Mouse (Mus musculus) cerebellum, adult (tissue): ENCODE measurements around the gene Gm17349.
"Not testable (repeated sequence)": the region's sequence is repeated elsewhere in the genome, so short reads cannot be mapped to it uniquely, and the experiment has no call there.

Experiments
- ATAC-seq: cut with Nextera tagmentation; 2 replicates; pipeline ENCODE4 v1.9.2; 2017; ENCODE audit warnings: mild to moderate bottlenecking, moderate library complexity, mixed read lengths; ENCODE audit not compliant: insufficient number of reproducible peaks, low FRiP score, low TSS enrichment

Gm17349 gene

DNA sequence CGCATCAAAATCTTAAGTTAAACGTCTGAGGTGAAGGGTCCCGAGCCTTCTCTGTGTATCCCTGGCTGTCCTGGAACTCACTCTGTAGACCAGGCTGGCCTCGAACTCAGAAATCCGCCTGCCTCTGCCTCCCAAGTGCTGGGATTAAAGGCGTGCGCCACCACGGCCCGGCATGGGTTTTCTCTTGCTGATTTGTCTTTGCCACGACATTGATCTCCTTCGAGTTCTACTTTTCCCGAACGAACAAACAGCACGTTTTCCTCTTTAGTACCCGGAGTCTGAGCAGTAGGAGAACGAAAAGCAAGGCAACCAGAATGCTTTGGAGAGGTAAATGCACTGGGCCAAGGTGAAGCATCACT is 3.7 kb downstream of the Gm17349 start:
- not testable (repeated sequence) for ATAC-seq

DNA sequence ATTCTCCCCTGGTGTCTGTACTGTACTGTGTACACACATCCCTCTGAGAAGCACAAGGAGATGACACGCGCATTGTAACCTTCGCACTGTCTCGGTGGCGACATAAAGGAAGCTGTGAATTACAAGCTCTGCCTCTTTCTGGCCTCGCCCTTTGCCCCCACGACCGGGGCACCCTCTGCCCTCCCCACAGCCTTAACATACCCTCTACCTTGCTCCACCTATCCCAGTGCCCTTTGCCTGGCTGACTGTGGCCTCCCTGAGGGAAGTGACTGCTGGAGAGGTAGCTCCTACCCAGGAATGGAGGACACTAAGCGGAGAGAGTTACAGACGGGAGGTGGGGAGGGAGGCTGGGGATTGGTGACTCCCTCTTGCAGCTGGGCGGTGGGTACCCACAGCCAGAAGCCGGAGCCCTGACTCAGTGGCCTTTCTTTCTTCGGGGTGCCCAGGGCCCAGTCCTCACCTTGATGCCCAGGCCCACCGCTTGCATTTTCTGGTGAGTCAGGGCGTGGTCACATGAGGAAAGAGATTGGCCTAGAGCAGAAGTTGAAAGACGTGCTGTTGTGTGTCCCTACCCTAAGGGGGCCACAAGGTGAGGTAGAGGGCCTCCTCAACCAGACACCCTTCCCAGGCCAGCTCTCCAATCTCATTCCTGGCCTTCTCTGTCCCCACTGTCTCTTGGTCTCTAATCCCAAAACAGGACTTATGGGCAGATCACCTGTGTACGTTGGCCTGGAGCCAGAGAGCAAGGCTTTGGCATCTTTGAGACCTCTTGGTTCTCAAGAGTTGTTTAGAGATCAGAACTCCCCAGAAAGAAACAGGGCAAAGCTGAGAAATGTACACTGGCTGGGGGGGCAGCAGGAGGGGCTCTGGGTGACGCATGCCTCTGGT is 4.8 kb downstream of the Gm17349 start:
- no peak for ATAC-seq

DNA sequence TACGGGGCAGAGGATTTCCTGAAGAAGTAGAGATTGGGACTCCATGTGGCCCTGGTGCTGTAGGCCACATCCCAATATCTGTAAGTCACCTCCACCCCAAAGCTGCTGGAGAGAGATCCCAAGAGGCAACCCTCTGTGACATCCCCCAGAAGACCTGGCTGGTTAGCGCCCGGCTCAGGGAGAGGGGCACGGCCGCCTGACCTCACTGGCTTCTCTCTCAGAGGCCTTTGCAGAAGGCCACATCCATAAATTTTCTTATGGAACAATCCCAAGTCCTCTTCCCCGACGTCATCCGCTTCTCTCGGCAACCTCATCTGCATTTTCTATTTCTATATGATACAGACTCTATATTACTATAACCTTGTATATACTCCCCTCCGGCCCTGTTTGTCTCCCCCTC is 5.6 kb downstream of the Gm17349 start:
- ATAC-seq = no peak

DNA sequence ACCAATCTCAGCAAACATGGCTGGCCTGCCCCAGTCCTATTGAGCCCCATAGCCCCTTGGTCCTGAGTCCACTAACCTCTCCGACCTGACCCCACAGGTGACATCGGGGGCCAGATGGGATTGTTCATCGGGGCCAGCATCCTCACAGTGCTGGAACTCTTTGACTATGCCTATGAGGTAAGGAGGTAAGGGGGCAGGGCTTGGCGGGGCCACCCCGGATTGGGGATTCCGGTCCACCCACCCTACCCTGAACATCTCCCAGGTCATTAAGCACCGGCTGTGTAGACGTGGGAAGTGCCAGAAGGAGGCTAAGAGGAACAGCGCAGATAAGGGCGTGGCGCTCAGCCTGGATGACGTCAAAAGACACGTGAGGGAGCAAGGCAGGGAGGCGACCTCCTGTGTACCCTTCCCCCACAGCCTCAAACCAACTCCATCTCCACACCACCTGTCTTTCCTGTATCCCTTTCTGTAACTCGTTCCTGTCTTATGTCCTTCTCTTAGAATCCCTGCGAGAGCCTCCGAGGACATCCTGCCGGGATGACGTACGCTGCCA is 6.7 kb downstream of the Gm17349 start:
- ATAC-seq = no peak

DNA sequence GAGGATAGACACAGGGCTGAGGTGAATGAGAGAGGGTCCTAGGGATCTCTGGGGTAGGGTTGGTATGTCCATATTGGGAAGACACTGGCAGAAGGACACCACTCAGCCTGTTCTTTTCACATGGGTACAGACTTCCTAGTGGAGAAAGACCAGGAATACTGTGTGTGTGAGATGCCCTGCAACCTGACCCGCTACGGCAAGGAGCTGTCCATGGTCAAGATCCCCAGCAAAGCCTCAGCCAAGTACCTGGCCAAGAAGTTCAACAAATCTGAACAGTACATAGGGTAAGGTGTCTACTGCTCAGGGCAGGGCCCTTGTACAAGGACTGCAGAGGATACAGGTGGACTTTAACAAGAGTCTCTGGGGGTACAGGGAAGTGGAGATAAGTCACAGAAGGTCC is 8.0 kb downstream of the Gm17349 start:
- ATAC-seq = no peak

DNA sequence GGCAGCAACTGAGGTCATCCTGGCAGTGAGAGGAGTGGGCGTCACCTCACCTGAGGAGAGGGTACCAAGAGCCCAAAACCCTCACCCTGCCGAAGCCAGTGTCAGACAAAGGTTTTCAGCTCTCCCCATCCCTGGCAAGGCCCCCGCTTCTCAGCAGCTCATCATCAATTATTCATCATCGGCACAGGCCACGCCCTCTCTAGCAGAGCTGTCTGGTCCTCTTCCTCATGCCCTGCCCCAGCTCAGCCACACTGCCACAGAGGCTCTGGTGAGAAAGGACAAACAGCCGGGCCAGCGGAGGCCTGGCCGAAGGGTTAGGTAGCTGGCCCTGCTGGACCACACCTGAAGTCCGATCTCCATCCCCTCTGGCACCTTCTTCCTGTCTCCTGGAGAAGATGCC is 13.3 kb downstream of the Gm17349 start:
- no peak for ATAC-seq

DNA sequence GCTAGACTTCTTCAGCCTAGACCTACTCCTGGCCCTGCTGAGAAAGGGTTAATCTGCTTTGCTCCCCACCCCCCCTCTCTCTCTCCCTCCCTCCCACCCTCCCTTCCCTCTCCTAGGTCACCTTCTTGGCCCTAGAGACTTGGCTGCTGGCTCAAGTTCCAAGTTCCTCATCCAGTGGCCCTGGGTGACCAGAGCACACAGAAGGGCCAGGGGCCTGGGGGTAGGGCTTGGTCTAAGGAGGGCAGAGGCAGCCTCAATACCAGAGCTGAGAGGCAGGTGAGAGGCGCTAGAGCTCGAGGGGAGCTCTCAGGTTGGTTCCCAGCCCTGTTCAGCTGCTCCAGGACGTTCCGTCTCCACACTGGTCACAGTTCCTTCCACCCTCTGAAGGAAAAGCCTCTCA is 14.4 kb downstream of the Gm17349 start:
- ATAC-seq = no peak

DNA sequence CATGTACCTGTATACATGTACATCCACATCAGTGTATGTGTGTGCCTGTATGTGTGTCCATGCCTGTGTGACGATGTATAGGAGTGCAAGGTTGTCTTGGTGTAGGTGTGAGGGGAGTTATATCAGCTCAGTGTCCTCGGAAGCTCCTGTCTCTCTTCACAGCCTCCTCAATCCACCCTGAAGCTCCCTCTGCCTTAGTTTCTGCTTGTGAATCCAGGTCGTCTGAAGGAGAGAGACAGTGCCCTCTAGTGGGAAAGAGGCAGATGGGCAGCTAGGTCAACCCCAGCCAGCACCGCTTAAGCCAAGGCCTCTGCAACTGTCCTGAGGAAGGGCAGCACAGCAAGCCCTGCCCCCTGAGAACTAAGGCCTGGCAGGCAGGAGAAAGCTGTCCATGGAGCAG is 16.6 kb downstream of the Gm17349 start:
- peak; percentile 75; the same call in 1 of the 2 replicates for ATAC-seq

DNA sequence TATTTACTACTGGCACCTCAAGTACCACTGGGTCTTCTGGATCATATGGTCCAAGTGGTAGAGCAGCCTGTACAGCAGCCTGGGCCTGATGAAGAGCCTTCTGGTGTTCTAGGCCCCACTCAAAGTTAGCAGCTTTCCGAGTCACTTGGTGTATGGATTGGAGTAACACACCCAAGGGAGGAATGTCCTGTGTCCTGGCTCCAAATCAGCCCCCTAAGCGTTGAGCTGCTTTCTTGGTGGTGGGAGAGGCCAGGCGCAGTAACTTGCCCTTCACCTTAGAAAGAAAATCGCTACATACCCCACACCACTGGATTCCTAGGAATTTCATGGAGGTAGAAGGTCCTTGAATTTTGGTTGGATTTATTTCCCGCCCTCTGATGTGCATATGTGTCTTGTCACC is 21.1 kb downstream of the Gm17349 start:
- ATAC-seq = no peak

DNA sequence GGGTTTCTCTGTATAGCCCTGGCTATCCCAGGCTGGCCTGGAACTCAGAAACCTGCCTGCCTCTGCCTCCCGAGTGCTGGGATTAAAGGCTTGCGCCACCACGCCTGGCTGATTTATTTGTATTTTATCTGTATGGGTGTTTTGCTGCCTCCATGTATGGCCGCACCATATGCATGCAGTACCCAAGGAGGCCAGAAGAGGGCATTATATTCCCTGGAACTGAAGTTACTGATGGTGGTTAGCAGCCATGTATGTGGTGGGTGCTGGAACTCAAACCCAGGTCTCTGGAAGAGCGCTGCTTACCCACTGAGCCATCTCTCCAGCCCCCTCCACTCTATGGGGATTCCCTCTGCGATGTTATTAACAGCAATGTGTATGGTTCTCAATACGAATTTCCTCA is 22.4 kb downstream of the Gm17349 start:
- no peak for ATAC-seq

DNA sequence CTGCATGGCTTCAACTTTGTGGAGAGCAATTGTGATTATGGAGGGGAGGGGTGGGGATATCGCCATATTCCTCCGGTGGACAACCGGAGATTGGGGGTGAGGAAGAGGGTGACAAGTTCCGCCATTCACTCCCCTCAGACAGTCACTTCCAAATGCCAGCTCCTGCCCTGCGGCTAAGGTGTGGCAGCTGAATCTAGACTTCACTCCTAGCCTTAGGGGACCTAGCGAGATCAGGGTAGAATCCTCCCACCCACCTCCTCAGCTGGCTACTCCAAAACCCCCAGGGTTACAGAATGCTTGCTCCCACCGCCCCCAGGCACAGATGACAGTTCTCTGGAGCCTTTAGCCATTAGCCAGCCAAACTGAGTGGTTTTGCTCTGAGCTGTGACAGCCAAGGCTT is 26.3 kb downstream of the Gm17349 start:
- ATAC-seq = no peak

DNA sequence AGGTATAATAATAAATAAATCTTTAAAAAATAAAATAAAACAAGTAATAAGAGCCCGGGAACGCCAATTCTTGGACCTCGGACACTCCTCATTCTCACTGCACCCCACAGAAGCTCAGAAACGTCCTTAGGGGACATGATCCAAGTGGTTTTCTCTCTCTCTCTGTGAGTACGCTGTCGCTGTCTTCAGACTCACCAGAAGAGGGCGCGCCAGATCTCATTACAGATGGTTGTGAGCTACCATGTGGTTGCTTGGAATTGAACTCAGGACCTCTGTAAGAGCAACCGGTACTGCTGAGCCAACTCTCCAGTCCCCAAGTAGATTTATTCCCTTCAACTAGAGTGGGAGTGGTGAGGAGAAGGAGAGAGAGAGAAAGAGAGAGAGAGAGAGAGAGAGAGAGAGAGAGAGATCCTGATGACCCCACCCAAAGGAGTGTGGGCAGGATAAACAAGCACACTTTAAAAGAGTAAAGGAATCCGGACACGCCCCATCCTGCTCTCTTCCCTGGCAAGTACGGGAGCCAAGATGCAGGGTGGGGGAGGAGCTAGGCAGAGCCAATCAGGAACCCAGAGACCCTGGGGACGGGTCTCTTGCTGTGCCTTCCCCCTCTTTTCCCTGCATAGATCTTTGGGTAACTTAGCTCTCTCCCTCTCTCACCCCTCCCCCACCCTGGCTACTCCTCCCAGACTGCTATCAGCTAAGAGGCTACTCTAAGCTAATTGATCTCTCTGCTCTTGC is 27.1 kb downstream of the Gm17349 start:
- no peak for ATAC-seq

DNA sequence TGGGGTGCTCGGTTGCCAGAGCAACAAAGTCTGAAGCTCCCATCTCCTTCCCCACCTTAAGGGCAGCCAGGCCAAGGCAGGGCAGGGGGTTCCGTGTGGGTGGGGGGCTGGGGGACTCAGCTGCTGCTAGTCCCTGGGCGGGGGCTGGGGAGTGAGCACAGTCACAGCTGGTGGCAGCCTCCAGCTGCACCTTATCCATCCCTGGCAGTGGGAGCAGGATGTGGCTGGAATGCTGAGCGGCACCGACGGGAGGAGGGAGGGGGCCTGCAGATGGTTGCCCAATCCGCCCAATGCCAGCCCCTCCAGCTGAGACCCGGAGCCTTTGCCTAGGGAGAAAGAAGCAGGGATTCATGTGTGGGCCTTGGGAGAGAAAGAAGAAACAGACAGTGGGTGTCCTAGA is 28.2 kb downstream of the Gm17349 start:
- ATAC-seq = no peak

DNA sequence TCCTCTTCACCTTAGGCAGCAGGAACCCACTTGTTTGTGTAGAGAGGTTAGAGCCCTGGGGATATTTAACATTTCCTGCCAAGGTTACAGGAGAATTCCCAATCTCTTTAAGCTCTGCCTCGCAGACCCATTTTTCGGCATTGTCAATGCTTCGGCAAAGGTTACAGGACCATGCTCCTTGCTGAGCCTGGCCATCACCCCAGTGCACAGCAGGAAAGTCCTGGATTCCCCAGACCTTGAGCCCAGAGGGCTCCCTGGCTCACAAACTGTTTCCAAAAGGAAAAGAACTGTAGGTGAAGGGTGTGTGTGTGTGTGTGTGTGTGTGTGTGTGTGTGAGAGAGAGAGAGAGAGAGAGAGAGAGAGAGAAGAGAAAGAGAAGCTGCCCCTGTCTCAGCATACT is 30.4 kb downstream of the Gm17349 start:
- ATAC-seq = no peak

DNA sequence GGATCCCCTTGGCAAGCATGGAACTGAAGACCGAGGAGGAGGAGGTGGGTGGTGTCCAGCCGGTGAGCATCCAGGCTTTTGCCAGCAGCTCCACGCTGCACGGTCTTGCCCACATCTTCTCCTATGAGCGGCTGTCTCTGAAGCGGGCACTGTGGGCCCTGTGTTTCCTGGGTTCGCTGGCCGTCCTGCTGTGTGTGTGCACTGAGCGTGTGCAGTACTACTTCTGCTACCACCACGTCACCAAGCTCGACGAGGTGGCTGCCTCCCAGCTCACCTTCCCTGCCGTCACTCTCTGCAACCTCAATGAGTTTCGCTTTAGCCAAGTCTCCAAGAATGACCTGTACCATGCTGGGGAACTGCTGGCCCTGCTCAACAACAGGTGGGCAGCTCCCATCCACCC is 33.5 kb downstream of the Gm17349 start:
- no peak for ATAC-seq

DNA sequence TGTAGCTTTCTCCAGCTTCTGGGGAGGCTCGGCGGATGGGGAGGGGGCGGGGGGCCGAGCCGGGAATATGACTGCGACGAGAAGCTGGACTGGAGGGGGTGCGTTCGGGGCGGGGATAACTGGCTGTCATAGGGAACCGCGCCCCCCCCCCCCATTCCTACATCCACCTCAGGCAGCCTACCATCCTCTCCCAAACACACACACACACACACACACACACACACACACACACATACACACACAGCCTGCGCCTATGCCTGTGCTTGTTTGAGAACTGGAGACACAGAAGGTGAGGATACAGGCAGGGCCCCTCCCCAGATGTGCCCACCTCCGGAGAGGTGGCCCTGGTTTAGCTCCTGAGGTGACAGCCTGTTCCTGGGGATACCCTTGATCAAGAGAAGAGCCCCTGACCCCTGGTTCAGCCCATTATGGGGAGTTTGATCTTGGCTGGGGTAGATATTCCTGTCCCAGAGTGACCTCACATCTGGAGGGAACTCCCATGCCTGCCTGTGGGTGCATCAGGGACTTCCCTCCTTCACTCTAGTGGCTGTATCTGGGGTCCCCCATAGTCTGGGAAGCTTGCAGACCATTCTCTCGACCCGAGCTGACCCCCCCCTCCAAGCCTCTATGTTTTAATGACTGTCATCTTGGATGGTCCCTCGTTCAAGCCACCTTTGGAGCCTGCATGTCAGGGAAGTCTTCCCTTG is 34.2 kb downstream of the Gm17349 start:
- 0 out of 2 replicates have a peak, but pooled peaks have one; percentile 16 for ATAC-seq

DNA sequence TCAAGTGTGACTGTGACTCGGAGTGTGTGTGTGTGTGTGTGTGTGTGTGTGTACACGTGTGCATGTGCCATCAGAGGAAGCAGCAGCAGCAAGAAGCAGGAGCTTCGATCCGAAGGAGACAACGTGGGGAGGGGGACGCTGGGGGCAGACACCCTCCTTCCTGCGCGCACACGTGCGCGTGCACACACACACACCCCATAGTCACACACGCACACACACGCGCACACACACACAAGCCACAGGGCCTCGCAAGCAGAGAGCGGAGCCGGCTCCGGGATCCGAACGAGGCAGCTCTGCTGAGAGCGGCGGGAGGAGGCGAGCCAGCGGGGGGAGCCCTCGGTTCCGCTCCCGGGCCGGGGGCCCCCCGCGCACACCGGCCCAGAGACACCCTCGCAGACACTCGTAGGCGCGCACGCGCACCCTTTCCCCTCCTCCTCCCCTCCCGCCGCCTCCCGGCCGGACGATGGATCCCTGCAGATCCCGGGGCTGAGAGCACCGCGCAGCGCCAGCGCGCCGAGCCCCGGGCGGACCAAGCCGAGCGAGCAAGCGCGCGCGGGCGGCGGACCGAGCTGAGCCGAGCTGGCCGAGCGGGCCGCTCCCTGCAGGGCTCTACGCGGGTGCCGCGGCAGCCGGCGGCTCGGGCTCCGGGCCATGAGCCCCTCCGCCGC is 35.0 kb downstream of the Gm17349 start, which contains the start of gene Asic1:
Gene Asic1 (plus strand): TSS at position 215 of the 668 bp plus-strand sequence.
- peak; percentile 54; the same call in 1 of the 2 replicates for ATAC-seq

DNA sequence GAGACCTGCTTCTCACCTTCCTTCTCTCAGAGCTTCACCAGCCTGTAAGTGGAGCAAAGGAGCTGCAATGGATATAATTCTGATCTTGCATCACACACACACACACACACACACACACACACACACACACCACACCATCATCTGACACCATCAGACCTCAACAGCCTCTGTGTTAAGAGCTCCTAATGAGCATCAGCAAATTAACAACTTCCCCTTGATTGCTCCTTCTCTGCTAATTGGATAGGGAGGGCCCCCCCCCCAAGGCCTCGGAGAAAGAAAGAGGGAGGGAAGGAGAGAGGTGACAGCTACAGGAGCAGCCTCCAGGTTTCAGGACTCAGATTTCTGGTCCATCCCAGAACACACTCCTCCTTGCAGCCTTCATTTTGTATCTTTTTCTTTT is 35.9 kb downstream of the Gm17349 start:
- no peak for ATAC-seq

DNA sequence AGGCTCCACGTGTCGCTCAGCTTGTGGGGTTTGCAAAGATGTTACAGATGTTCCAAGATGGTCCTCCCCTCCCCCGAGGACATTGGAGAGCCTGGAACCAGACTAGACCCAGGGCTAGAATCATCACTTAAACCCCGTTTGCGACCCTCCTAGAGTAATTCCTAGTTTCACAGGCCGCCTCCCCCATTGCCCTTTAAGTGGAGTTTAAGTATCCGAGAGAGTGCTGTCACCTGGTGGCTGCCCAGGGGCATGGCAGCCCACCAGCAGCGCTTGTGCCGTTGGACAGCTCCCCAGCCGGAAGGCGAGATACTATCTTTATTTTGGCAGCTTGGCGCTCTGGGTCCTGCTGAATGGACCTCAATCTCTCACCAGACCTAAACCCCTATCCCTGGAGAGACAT is 36.4 kb downstream of the Gm17349 start:
- no peak for ATAC-seq

DNA sequence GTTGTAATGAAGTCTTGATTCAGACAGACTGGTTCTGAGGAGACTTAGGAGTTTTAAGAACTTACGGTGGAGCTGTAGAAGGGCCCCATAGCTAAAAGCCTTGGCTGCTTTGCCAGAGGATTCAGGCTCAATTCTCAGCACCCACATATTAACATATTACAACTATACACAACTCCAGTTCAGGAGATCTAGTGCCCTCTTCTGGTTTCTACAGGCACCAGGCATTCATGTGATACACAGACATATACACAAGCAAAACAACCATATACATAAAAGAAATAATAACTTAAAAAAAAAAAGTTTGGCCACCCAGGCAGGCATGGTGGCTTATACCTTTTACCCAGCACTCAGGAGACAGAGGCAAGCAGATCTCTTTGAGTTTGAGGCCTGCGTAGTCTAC is 37.7 kb downstream of the Gm17349 start:
- ATAC-seq = no peak
